10 mouse cellular contexts compared by ENCODE assay signal in genomic region chr5:118688886-118689835, GRCm38 (mm10).
DNase-seq lines count a peak whose midpoint lies in the region.
"Had no signal": no experiment of that assay in that cellular context is flagged by ENCODE, and none has a peak within 500 bp of the region (broad histone marks: within the 10 kb centered on the region; RNA-seq: fewer than 3 reads in every experiment).

No protein-coding gene starts in this region.

- DNase-seq in A20 (ENCODE audit: low read depth, low spot score): peak; percentile 64
- peak; percentile 69 for DNase-seq in cerebellum, adult 11 months
- peak; percentile 76 to 84 for DNase-seq in cerebellum, postnatal 25 days
- DNase-seq in lung, postnatal 10 days: peak; percentile 66
- DNase-seq in gastrocnemius, adult 18-20 months (ENCODE audit: low spot score): no peak
- no peak for DNase-seq in adrenal gland, adult (ENCODE audit: inconsistent age in 2 of 2, low spot score in 1 of 2)
- DNase-seq in layer of hippocampus, postnatal 10 days (ENCODE audit: low spot score in 2 of 2): no peak
- DNase-seq: heart, postnatal 10 days; kidney, adult 11 months; thymus, postnatal 14 days had no signal

Comparison
In these comparisons a context has a peak if more than half of its experiments do, and no peak if none do; other contexts are left out.
1. DNase-seq: peak in A20 (single experiment), cerebellum, adult 11 months (single experiment), cerebellum, postnatal 25 days (2 of 2) and lung, postnatal 10 days (single experiment); none in gastrocnemius, adult 18-20 months (single experiment), adrenal gland, adult (0 of 2) and layer of hippocampus, postnatal 10 days (0 of 2).